Mouse (Mus musculus) adrenal gland, adult 8-10 months (tissue): ENCODE results near the gene Podnl1. TPM values are rescaled to one million over a fixed set of nuclear protein-coding genes. Genes with fewer than 3 reads are reported as not detected.
A peak's percentile ranks its signal among the peaks of the same experiment; 100 is the strongest.

Source experiments
- DNase-seq: peaks from one replicate; pipeline ENCODE4 v3.0.0; 2022
- total RNA-seq, 4 experiments: library from RNA; stranded (reverse); gene quantifications; 2 replicates each; pipeline ENCODE4 v1.2.4; 2022

Gene Podnl1
- total RNA-seq, 4 experiments from 2014 or later, result 0.10 to 0.86 (median 0.34) TPM

GRCm38 (mm10) chr8:84127202-84127901 lies 1.6 kb downstream of the Podnl1 start:
- DNase-seq, result no peak

GRCm38 (mm10) chr8:84128277-84128676 lies 2.5 kb downstream of the Podnl1 start:
- DNase-seq, result no peak

DNA sequence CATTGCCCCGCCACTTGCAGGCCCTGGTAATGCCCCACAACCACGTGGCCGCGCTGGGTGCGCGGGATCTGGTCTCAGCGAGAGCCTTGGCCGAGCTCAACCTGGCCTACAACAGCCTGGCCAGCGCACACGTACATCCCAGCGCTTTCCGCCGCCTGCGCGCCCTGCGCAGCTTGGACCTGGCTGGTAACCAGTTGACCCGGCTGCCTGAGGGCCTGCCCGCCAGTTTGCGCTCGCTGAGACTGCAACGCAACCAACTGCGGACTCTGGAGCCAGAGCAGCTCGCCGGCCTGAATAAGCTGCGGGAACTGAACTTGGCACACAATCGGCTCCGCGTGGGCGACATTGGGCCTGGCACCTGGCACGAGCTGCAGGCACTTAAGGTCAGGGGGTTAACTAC lies 5.0 kb downstream of the Podnl1 start:
- DNase-seq, result no peak

- DNase-seq, result no peak
Observed at GRCm38 (mm10) chr8:84132225-84132624, 6.4 kb downstream of the Podnl1 start.

DNA sequence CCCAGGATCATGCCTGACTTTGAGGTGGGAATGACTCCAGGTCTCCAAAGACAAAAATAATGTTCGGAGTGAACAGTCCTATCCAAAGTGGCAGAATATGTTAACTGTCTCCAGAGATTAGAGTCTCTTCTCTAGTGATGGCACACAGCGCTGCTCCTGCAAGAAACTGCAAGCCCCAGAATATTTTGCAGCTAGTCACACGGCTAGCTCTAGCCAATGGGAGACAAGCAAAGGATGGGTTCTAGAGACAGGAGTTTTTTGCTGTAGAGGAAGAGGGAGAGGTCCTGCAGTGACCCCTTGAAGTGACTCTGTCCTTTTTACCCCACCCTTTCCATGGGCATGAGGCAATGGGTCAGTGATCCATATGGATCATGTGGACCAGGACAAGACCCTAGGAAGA lies 12.1 kb downstream of the Podnl1 start:
- DNase-seq, result no peak

- DNase-seq, result no peak
Observed at GRCm38 (mm10) chr8:84140838-84141237, 15.0 kb downstream of the Podnl1 start.

- no peak for DNase-seq
Observed at GRCm38 (mm10) chr8:84144636-84145245, 19.0 kb downstream of the Podnl1 start.

DNA sequence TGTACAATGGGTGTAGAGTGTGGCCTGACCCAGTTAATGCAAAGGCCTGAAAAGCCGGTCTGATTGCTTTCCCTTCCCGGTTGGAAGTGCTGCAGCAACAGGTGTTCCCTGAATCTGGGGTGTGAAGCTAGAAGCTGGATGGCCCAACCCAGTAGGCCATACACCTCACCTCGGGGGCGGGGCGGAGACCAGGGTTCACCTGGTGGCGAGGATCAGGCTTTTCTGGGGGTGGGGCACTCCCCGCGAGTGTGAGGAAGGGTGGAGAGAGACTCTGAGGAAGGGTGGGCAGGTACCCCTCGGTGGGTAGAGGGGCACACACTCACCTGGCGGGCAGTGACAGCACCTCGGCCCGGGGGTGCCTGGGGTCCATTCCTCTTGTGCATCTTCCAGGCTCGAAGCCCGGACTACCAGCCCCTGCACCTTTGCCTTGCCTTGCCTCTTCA lies 21.6 kb downstream of the Podnl1 start:
- DNase-seq, result no peak

DNA sequence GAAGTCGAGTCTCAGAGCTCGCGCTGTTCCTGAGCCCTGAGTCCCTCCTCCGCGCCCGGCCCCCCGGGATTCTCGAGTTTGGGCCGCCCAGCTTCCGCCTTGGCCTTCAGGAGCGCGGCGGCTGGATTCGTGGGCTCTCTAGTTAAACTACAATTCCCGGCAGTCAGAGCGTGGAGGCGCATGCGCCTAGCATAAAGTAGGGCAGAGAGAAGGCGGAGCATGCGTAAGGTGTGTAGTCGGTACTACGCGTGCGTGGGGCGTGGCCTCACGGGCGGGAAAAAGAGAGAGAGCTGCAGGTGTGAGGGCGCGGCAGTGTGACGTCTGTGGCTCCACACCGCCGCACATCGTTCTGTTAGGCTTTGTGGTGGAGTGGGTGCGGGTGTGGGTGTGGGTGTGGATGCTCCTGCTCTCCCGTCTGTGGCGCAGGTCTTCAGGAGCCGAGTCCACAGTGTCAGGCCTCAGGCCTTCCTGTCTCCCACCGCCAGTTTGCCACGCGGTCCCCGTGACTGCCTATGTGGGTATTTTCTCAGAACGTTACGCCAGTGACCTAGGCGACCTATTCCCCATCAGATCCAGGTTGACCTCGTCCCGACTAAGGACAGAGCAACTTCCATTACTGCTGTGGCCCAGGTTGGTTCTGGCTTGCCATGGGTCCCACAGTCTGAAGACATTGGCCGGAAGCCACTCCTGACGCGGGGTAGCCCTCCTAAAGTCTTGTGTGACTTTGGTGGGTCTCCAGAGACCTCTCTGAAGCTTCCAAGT lies 22.2 kb downstream of the Podnl1 start, which contains the start of the genes Cc2d1a and 4930432K21Rik:
Gene Cc2d1a (minus strand): TSS at position 168 of the 762 bp plus-strand sequence.
Gene 4930432K21Rik (plus strand): TSS at position 257 of the 762 bp plus-strand sequence.
- peak; percentile 95 for DNase-seq

- no peak for DNase-seq
Observed at GRCm38 (mm10) chr8:84148531-84148850, 22.7 kb downstream of the Podnl1 start.

- DNase-seq, result no peak
Observed at GRCm38 (mm10) chr8:84149181-84149580, 23.4 kb downstream of the Podnl1 start.

DNA sequence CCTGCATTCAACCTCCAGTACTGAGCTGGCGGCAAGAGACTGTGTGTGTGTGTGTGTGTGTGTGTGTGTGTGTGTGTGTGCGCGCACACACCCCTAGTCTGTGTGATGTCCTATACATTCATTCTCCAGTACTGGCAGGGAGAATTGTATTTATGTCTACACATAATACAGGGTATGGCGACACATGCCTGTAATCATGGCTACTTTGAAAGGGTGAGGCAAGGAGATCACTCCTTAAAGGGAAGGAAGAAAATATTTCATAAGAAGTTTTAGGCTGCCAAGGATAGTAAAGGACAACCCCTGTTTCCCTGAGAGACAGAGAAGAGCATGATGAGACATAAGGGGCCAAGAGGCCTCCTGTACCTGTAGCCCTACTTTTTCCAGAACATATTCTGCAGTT lies 31.8 kb downstream of the Podnl1 start:
- DNase-seq, result no peak

DNA sequence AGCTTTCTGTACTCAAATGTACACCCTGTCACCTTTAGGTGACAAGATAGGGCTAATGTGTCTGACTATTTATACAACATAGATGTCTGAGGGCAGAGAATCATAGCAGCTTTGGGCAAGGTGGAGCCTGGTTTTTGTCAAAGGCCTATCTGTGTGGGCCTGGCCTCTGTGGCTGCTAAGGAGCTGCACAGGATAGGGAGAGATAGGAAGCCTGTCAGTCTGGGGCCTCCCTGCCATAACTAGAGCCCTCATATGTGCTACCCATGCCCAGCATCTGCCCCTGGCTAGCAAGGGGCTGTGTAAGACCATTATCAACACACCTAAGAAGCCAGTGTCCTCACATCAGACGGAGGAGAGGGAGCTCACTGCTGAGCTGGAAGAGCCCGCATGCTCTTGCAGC lies 41.9 kb downstream of the Podnl1 start:
- DNase-seq, result no peak

- DNase-seq, result no peak
Observed at GRCm38 (mm10) chr8:84170096-84170495, 44.3 kb downstream of the Podnl1 start.

DNA sequence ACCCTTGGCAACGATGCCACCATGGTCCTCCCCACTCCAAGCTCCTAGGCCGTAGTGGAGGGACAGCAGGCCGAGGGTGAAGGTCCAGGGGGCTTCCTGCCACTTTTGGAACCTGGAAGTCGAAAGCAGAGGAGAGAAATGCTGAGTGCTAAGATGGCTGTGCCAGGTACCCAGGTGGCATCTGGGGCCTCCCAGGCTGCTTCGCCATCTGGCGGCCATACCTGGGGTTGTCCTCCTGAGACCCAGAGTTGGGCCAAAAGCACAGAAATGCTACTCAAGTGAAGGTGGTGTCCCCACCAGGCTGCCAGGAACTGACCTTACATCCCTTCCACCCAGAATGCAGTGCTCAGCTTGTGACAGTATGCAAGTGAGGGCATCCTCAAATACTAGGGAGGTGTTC lies 48.1 kb downstream of the Podnl1 start:
- DNase-seq, result no peak

DNA sequence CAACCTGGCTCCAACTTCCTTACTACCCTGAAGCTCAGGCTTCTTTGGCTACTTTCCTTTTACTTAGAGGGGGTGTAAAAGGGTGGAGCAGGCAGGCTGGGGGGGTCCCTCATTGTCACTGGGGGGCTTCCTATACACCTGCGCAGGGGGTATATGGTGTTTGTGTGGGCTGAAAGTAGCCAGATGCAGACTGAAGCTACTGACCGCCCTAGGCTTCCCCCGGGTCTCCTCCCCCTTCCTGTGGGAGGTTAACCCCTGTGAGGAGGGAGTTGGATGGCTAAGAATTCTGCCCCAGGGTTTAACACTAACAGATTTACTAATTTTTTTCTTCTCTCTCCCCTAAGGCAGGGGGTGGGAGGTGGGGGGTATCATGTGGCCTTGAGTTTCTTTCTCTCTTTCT lies 50.8 kb downstream of the Podnl1 start:
- DNase-seq, result no peak

GRCm38 (mm10) chr8:84177405-84177804 lies 51.6 kb downstream of the Podnl1 start:
- DNase-seq, result no peak

- no peak for DNase-seq
Observed at GRCm38 (mm10) chr8:84178592-84178991, 52.8 kb downstream of the Podnl1 start.

GRCm38 (mm10) chr8:84179946-84180345 lies 54.2 kb downstream of the Podnl1 start:
- no peak for DNase-seq

- DNase-seq, result no peak
Observed at GRCm38 (mm10) chr8:84180530-84181190, 54.9 kb downstream of the Podnl1 start.
